Mouse (Mus musculus) adrenal gland, postnatal 14 days (tissue): Measurements from ENCODE around the gene Btg1. TPM values are rescaled to one million over a fixed set of nuclear protein-coding genes. Genes with fewer than 3 reads are reported as not detected.

Experiments
- DNase-seq: peaks from one replicate; pipeline ENCODE4 v3.0.0; 2021; ENCODE audit warnings: mixed read lengths
- long read RNA-seq, 2 experiments: library from polyadenylated mRNA; stranded (forward); transcript quantifications; one replicate each; pipeline ENCODE4 v2.0.0; 2021
- total RNA-seq: library from RNA; stranded (reverse); gene quantifications from 2 replicates; pipeline ENCODE4 v1.2.3, GENCODE M21; 2021

Btg1 gene
- total RNA-seq, result 145 and 150 TPM in 2 replicates
- long read RNA-seq, experiment 1, full-length matches to known transcripts, result 186 of 225 reads
- long read RNA-seq, experiment 1, partial matches to known transcripts, result 2 of 225 reads
- long read RNA-seq, experiment 1, other reads (novel, unspliced or antisense), result 37 of 225 reads
- long read RNA-seq, experiment 2, full-length matches to known transcripts, result 181 of 220 reads
- long read RNA-seq, experiment 2, partial matches to known transcripts, result 0 of 220 reads
- long read RNA-seq, experiment 2, other reads (novel, unspliced or antisense), result 39 of 220 reads

DNA sequence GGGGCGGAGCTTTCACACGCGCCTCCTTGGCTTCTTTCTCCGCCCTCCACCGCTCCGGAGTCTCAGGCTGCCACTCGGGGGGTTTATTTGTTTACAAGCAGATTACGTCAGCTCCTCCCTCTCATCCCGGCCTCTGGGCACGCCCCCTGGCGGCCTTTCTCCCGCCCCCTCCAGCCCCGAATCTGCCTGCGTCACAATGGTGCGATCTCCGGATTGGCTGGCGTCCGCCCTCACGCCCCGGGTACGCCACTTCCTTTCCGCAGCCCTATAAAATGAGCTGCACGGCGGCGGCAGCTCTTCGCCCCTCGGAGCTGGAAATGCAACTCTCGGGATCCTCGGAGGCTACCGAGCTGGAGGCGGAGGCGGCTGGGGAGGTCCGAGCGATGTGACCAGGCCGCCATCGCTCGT lies at the start of gene Btg1:
Btg1 (plus strand) TSS at position 298 of the 408 bp plus-strand sequence.
- DNase-seq, result peak; percentile 100

DNA sequence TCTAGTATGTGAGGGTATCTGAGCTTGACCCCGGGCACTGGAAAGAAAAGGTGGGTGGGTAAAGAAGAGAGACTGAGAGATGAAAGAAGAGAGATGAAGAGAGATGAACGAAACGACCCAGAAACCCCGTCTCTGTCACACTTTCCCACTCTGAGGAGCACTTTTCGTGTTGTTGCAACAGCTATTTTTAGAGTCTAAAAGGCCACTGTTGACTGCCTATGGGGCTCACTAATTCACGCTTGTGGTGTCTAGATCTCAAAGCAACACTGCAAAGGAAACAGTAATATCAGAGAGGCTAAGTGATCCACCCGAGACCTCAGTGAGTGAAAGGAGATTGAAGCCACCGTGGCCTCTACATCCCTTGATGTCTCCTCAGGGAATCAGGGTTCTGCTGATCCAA lies 47.3 kb upstream of the Btg1 start:
- no peak for DNase-seq

DNA sequence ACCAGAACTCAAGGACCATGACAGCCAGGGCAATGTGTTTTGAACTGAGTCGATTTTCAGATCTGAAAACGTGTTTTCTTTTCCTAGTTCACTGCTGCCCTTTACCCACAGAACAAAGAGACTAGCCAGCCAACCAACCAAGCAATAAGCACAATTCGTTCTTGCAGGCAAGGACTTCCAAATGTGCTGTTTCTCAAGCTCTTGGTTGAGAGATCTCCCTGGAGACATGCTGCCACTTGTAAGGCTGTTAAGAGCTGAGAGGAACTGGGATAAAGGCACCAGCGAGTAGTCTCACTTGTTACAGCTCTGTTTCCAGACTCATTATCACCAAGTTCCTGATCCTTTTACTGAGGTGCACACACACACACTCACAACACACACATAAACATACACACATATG lies 45.6 kb upstream of the Btg1 start:
- DNase-seq, result peak; percentile 45

- no peak for DNase-seq
Observed at GRCm38 (mm10) chr10:96574786-96575185, 42.0 kb upstream of the Btg1 start.

DNA sequence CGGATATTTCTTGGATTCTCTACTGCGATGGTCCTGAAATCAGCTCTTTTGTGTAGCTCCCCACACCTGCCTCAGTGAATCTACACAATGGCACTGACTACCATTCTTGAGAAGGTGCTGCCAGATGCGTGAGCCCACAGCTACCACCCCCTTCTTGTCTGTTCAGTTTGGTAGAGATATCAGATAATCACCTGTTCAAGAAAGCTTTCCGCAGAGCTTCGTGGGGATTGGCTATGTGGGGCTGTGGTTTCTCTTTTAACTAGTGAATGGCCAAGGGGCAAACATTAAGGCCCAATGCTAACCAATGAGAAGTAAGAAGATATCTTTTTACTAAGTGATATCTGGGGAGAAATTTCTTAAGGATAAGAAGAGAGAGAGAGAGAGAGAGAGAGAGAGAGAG lies 41.5 kb upstream of the Btg1 start:
- no peak for DNase-seq

GRCm38 (mm10) chr10:96578924-96579323 lies 37.9 kb upstream of the Btg1 start:
- no peak for DNase-seq

- no peak for DNase-seq
Observed at GRCm38 (mm10) chr10:96579436-96579835, 37.4 kb upstream of the Btg1 start.

GRCm38 (mm10) chr10:96580246-96580645 lies 36.6 kb upstream of the Btg1 start:
- no peak for DNase-seq

- DNase-seq, result no peak
Observed at GRCm38 (mm10) chr10:96581232-96581631, 35.6 kb upstream of the Btg1 start.

DNA sequence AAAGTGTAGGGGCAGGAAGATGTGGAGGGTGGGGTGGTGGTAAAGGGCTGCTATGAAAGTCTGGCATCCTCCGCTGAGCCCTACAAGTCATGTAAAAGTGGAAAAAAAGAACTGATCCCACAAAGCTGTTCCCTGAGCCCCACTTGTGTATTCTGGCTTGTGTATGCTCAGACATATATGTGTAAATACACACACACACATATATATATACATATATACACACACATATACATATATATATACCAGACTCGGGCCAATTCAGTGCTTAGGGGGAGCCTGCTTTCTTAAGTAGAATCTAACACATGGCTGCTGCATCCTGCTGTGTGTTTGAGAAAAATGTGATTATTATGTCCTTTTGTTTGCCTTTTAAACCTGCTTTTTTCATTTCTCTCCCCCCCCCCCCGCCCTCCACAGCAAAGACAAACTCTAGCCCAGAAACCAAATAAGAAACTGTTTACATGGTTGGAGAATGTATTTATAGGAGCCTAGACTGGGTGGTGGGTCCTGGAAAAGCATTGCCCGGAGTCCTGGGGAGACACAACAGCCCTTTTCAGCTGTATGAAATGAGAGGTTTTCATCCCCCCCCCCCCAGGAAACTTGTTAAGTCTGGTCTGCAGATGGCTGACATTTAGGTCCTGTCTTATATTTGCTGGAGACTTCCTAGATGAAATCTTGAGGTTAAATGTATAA lies 30.5 kb upstream of the Btg1 start:
- DNase-seq, result no peak

DNA sequence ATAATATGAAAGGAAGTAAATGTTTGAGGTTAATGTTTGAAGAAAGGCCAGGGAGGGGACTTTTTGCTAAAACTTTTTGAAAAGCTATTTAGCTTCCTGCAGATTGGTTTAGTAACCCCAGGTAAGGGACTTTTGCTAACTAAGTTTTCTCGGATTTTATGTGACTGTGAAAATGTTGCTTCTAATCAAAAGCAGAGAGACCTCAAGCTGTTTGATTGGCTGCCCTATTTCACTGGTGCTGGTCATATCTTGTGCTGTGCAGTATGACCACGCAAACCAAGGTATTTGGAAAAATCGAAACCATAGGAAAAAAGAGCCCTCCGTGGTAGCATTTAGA lies 30.0 kb upstream of the Btg1 start:
- no peak for DNase-seq

GRCm38 (mm10) chr10:96588233-96588632 lies 28.6 kb upstream of the Btg1 start:
- DNase-seq, result no peak

DNA sequence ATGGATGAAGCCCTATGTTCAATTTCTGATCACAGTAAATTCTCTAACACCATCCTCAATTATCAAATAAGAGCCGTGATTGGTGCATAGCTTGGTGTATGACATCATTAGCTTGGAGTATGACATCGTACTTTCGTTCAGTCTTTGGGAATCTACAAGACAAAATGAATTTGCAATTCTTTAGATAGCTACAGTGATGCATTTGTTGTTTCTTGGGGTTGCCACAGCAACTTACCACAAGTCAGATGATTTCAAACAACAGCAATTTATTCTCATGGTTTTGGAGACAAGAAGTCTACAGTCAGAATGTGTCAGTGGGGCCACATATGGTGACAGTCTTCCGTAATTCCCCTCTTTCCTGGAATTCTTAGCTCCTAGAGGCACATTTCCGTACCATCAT lies 27.0 kb upstream of the Btg1 start:
- no peak for DNase-seq

GRCm38 (mm10) chr10:96592089-96592488 lies 24.7 kb upstream of the Btg1 start:
- no peak for DNase-seq

- no peak for DNase-seq
Observed at GRCm38 (mm10) chr10:96595435-96596132, 21.2 kb upstream of the Btg1 start.

DNA sequence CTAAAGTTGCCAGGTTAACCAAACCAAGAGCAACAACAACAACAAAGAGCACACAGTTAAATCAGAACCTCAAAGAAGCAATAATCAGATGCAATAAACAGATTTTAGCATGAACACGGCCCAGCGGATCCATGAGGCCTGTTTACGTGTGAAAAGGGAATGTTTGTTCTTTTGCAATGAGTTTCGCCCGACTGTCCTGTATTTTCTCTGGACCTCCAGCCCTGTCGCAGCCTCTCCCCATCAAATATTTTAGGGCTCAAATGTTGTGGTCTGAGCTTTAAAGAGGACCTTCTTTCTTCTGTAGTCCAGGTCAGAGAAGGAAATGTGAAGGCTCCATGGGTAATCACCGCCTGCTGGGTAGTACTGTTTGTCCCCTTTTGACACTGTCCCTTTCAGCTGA lies 20.4 kb upstream of the Btg1 start:
- DNase-seq, result no peak

- DNase-seq, result no peak
Observed at GRCm38 (mm10) chr10:96599641-96600040, 17.2 kb upstream of the Btg1 start.

- no peak for DNase-seq
Observed at GRCm38 (mm10) chr10:96601670-96602069, 15.1 kb upstream of the Btg1 start.

GRCm38 (mm10) chr10:96602339-96602738 lies 14.5 kb upstream of the Btg1 start:
- DNase-seq, result no peak

DNA sequence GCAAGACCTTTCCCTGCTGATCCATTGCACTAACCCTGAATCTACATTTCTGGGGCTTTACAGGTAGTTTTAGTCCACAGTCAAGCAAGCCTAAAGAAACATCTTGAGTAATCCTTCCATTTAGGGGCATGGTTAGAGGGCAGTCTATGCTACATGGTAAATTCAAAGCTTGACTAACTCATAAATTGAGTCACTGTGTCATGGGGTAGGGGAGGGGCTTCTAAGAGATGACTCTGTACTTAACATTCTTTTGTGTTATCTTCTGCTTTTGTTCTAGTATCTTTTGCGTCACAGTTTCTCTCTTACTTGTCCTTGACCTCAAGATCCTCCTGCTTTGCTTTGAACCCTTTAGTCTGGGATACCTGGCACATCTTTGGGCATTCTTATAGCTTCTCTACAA lies 11.6 kb upstream of the Btg1 start:
- no peak for DNase-seq

DNA sequence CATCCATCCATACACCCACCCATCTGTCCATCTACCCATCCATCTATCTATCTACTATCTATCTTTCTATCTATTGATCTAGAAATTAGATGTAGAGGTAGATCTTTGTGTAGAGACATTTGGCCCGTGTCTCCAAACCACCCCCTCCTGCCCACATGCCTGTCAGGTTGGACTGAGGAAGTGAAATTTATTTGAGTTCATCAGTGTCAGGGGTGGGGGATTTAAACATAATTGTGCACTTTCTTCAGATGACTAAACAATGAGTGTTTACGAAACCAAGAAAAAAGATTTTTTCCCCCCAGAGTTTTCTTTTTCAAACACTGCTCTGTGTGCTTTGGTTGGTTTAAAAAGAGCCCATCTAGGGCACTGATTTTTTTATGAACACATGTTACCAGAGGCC lies 10.9 kb upstream of the Btg1 start:
- no peak for DNase-seq

DNA sequence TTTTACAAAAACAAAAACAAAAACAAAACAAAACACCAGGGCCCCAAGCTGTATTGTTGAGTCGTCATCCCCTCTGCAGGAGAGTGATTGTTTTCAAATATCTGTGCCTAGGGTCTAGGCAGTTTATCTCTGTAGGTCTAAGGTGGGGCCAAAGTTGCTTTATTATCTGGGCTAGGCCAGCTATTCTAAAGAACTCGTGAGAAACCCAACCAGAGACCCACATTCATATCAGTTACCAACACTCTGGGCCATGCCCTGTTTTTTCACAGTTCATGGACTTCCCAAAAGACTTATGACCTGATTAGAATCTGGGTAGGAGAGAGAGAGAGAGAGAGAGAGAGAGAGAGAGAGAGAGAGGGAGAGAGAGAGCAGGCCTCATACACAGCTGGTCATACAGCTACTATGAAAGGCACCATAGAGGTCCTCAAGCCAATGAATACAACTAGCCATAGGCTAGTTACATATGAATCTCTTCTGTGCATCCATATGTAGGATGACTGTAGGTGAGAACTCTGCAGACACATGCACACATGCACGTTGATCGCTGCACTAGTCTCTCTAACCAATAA lies 9.1 kb upstream of the Btg1 start:
- no peak for DNase-seq
